Mouse (Mus musculus) cortical plate, adult 2 months (tissue): ENCODE measurements at regions not wholly inside any gene's neighbourhood (a gene's known extent, or its start where the extent isn't known, plus 50 kb on each side); places are given as distances from the start of the nearest gene placed in this dataset.

Source experiments
- CTCF ChIP-seq: fragments of 200-500 bp; IDR thresholded peaks from 2 replicates; pipeline ENCODE4 v1.5.1; 2011; ENCODE audit warnings: mild to moderate bottlenecking, control low read depth, low read length; ENCODE audit not compliant: insufficient read depth; ENCODE audit errors: extremely low read depth
- POLR2A ChIP-seq: fragments of 200-500 bp; IDR thresholded peaks from 2 replicates; pipeline ENCODE4 v1.6.1; 2011; ENCODE audit warnings: mild to moderate bottlenecking, low read length, control low read depth; ENCODE audit not compliant: insufficient read depth; ENCODE audit errors: extremely low read depth

GRCm38 (mm10) chr9:116374343-116374742 is 199.2 kb upstream of the Tgfbr2 start:
- TF ChIP-seq POLR2A = no peak
- no peak for TF ChIP-seq CTCF
